Mouse (Mus musculus) layer of hippocampus, adult 9-10 months (tissue): ENCODE results near the gene Ndufv3.
A peak's percentile ranks its signal among the peaks of the same experiment; 100 is the strongest.
"Not testable (repeated sequence)": the region's sequence is repeated elsewhere in the genome, so short reads cannot be mapped to it uniquely, and the experiment has no call there.

Experiments
- DNase-seq: peaks from one replicate; pipeline ENCODE4 v3.0.0; 2022; ENCODE audit warnings: low spot score

Ndufv3 gene

GRCm38 (mm10) chr17:31511792-31512495 lies 8.0 kb upstream of the Ndufv3 start:
- peak; percentile 61 for DNase-seq

- DNase-seq, result no peak
Measured at GRCm38 (mm10) chr17:31512593-31512992, 7.3 kb upstream of the Ndufv3 start.

DNA sequence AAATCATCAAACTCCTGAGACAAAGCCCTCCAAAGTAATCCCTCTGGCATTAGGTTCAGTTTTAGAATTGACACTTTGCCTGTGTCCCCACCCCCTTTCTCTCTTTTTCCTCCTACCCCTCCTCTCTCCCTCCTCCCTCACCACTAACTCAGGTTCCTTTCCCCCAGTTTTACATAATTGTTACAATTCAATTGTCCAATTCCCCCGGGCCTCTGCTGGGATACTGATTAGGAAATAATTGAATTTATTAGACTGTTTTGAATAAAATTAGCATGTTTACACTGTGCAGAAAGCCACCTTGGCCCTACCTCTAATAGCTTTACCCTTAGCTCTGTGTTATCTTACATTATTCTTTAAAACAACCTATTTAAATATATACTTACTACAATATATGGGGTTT lies 5.2 kb upstream of the Ndufv3 start:
- DNase-seq, result no peak

DNA sequence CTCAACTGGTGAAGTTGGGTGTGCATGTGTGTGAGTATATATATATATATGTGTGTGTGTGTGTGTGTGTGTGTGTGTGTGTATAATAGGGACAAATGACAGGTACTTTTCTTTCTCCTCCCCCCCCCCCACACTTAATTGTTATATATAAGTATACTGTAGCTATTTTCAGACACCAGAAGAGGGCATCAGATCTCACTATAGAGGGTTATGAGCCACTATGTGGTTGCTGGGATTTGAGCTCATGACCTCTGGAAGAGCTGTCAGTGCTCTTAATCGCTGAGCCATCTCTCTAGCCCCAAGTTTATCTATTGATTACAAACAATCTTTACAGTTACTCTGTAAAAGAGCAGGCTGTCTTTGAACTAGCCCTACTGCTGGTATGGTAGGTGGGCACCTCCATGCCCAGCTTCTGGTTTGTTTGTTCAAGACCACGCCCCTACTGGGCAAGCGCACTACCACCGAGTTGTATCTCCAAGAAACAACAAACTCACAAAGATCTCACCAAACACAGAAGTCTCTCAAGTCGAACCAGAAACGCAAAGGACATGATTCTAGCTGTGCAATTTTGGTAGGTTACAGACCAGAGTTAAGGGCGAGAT lies 470 bp upstream of the Ndufv3 start:
- DNase-seq, result no peak

DNA sequence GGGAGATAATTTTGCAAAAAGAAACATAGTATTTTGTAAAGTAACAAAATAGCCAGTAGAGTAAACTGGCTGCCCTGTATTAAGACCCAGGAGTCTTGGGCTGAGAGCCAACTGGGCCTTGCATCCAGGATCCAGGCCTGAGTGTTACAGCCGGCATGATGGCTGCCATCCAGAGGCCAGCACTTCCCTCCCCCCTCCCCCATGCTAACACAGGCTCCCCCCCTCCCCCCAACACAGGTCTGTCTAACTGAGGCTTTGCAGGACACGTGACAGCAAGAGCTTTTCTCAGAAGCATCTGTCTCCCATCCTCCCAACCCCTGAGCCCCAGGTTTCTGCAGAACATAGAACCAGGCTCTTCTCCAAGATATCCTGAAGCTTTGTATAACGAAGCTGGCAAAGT lies 980 bp downstream of the Ndufv3 start:
- DNase-seq, result no peak

GRCm38 (mm10) chr17:31521948-31522347 lies 2.0 kb downstream of the Ndufv3 start:
- DNase-seq, result no peak

- DNase-seq, result no peak
Measured at GRCm38 (mm10) chr17:31525114-31525513, 5.2 kb downstream of the Ndufv3 start.

DNA sequence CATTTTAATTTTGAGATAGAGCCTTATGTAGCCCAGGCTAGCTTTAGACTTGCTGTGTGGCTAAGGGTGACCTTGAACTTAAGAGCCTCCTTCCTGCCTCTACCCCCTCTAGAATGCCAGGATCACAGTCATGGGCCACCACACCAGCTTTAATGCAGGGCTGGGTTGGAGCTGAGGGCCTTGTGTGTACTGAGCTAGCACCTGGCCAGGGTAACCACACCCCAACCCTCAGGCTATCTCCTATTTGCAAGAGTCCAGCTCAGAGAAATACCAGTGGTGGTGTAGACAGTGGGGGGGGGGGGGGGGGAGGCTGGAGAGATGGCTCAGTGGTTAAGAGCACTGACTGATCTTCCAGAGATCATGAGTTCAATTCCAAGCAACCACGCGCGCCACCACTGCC lies 5.9 kb downstream of the Ndufv3 start:
- no peak for DNase-seq

DNA sequence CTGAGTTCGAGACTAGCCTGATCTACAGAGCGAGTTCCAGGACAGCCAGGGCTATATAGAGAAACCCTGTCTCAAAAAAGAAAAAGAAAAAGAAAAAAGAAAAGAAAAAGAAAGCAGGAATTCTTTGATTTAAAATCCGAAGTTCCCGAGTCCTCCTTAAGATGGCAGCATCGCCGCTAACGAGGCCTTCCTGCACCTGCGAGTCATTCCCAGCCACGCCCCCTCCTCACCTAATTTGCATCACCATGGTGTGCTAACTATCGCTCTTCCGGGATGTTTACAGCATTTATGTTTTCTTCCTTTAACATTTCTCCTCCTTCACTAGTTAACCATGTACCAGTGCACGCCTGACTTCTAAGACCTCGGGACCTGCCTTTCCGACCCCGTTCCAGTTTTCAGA lies 9.4 kb downstream of the Ndufv3 start:
- no peak for DNase-seq

DNA sequence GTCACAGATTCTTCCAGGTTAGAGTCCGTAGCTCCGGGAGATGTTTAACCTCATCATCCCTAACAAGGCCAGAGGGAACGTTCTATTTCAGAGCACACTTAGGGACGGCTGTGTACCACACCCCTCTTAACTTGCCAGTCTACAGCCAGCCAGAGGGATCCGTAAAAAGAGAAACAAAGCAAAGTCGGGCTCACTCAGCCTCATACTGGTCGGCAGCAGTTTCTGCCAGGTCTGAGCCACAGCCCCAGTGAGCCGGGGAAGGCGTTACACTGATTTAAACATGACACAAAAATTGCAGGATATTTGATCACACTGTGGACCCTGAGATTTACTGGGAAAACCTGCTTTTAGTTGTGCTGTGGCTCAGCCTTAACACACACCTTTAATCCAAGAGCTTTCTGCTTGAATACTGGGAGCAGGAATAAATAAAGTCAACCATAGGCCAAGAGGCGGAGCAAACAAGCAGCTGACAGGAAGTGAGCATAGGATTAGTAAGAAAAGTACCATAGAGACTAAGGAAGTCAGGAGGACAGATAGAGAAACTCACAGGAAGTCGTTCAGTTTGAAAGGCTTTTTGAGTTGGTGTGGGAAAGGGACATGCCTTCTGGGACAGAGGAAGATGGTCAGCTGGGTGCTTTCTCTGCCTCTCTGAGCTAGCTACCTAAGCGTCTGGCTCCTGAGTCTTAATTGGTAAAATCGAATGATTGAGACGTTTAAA lies 11.7 kb downstream of the Ndufv3 start:
- DNase-seq, result no peak

DNA sequence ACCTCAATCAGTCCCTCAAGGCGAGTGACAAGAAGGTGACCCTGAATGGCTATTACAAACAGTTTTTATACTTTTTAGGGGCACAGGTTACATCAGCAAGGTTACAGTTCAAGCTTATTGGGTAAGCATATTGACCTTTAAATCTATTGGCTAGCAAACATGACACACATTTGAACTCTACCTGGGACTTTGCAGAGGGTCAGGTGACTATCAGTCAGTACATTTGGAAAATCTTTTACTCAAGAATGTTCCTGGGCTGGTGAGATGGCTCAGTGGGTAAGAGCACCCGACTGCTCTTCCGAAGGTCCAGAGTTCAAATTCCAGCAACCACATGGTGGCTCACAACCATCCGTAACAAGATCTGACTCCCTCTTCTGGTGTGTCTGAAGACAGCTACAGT lies 12.4 kb downstream of the Ndufv3 start:
- DNase-seq, result not testable (repeated sequence)

GRCm38 (mm10) chr17:31535358-31535757 lies 15.4 kb downstream of the Ndufv3 start:
- no peak for DNase-seq

GRCm38 (mm10) chr17:31535871-31536629 lies 16.1 kb downstream of the Ndufv3 start:
- DNase-seq, result peak; percentile 59

- DNase-seq, result no peak
Measured at GRCm38 (mm10) chr17:31540101-31540500, 20.2 kb downstream of the Ndufv3 start.

GRCm38 (mm10) chr17:31540809-31541459 lies 21.0 kb downstream of the Ndufv3 start:
- no peak for DNase-seq

DNA sequence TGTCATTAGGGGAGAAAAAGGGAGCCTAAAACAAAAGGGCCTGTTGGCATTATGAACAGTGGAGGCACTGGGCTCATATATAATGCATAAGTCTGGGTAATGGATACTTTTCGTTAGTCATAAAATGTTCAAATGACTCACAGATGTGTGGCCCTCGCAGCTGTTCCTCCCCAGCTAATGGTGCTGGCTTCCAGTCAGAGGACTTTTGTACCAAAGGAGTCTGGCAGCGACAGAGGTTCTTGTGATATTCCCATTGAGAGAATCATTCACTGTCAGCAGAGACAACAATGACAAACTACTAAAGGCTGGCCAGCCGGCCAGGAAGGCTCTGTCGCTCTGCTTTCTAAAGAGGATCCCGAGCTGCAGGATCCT lies 21.5 kb downstream of the Ndufv3 start:
- no peak for DNase-seq

DNA sequence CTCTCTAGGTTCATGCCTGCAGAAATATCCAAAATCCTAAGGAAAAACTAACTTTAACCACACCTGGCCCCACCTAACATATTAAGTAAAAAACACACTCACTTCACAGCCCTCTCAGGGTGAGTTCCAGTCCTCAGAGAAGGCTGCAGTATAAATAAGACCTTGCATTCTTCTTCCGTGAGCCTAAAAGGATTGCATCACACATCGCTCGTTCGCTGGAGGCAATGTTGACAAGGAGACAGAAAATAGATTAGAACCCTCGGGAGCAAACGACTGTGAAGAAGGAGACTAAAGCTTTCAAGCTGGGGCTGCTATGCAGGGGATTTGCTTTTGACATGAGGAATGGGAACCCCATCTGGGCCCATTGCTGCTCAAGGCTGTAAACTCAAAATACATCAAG lies 23.7 kb downstream of the Ndufv3 start:
- no peak for DNase-seq

DNA sequence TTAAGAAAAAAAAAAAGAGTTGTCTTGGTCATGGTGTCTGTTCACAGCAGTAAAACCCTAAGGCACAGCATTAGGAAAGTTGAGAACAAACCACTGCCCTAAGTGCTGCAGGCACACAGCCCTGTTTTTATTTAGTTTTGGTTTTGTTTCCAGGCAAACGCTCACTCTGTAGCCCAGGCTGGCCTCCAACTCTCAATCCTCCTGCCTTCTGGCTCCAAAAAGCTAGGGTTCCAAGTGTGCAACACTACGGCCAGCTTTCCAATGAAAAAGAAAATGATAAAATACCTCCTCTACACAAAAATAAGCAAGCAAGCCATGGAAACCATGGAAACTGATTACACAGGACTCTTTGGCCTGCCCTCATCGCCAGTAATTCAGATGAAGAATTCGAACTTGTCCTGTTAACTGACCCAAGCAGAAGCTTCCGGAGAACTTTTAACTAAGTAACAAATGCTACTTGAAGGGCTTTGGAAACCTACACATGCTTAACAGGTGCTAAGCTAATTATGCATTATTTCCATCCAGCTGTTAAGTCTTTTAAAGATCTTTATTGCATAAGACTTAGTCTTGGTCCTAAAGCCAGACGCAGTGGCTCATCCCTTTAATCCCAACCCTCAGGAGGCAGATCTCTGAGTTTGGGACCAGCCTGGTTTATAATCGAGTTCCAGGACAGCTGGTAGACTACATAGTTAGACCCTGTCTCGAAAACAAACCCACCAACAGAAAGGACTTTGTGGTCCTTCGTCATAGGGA lies 26.7 kb downstream of the Ndufv3 start:
- DNase-seq, result no peak

DNA sequence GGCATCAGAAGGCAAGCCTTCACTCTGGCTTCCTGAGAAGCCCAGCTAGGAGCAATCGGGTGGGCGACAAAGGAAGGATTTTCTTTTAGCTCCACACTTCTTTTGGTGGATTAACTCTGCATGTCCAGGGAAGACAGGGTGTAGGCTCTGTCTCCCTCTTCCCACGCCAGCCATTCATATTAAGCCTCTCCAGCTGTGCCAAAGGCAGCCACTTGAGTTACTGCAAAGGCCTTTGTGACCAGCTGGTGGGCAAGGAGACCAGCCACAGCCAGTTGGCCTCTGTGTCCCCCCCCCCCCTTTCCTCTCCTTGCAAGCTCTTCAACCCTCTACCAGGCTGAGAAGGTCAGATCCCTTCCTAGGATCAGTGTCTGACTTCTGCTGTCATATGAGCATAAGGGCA lies 28.1 kb downstream of the Ndufv3 start:
- no peak for DNase-seq

- no peak for DNase-seq
Measured at GRCm38 (mm10) chr17:31549389-31549788, 29.5 kb downstream of the Ndufv3 start.

GRCm38 (mm10) chr17:31552601-31553000 lies 32.7 kb downstream of the Ndufv3 start:
- not testable (repeated sequence) for DNase-seq
